Mouse (Mus musculus) myocyte (in vitro differentiated cells): ENCODE measurements around the gene Kcnk7. TPM values are rescaled to one million over a fixed set of nuclear protein-coding genes. Genes with fewer than 3 reads are reported as not detected.

Experiments used
- H3K27me3 ChIP-seq: one replicate; pipeline ENCODE4 v1.6.1; 2011; ENCODE audit not compliant: control insufficient read depth, insufficient read depth, insufficient read length
- H3K36me3 ChIP-seq: one replicate; pipeline ENCODE4 v1.6.1; 2011; ENCODE audit not compliant: control insufficient read depth, insufficient read depth
- H3K4me2 ChIP-seq: one replicate; pipeline ENCODE4 v1.6.1; 2011; ENCODE audit warnings: low read depth, control low read depth
- H3K4me3 ChIP-seq: one replicate; pipeline ENCODE4 v1.5.1; 2011; ENCODE audit warnings: mild to moderate bottlenecking, control low read depth, moderate library complexity
- H3K79me2 ChIP-seq: one replicate; pipeline ENCODE4 v1.6.1; 2011; ENCODE audit not compliant: control insufficient read depth, insufficient read depth
- H3ac ChIP-seq: one replicate; pipeline ENCODE4 v1.6.1; 2011; ENCODE audit not compliant: control insufficient read depth, insufficient read length
- CEBPB ChIP-seq: IDR thresholded peaks from 2 replicates; pipeline ENCODE4 v1.6.1; 2011; ENCODE audit warnings: mild to moderate bottlenecking, moderate library complexity; ENCODE audit not compliant: poor library complexity, insufficient read depth, severe bottlenecking
- E2F4 ChIP-seq: IDR thresholded peaks from one replicate; pipeline ENCODE4 v1.6.1; 2011; ENCODE audit warnings: mild to moderate bottlenecking, control low read depth, moderate library complexity; ENCODE audit not compliant: insufficient read depth
- MAX ChIP-seq: IDR thresholded peaks from one replicate; pipeline ENCODE4 v1.6.1; 2011; ENCODE audit warnings: low read depth, mild to moderate bottlenecking, control low read depth
- MYOD1 ChIP-seq, 3 experiments: IDR thresholded peaks; one replicate each; pipeline ENCODE4 v1.6.1; 2011; ENCODE audit warnings: control low read depth in 2 of 3, low read depth in 2 of 3, mild to moderate bottlenecking in 2 of 3, moderate library complexity in 1 of 3; ENCODE audit not compliant: insufficient read length in 2 of 3, control insufficient read depth in 1 of 3
- MYOG ChIP-seq, 3 experiments: IDR thresholded peaks; one replicate each; pipeline ENCODE4 v1.6.1; 2011; ENCODE audit warnings: control low read depth in 2 of 3, low read depth in 2 of 3, mild to moderate bottlenecking in 2 of 3; ENCODE audit not compliant: insufficient read length in 2 of 3, control insufficient read depth in 1 of 3, insufficient read depth in 1 of 3
- POLR2A ChIP-seq: IDR thresholded peaks from one replicate; pipeline ENCODE4 v1.6.1; 2011; ENCODE audit warnings: low read depth, mild to moderate bottlenecking, control low read depth, moderate library complexity; ENCODE audit not compliant: insufficient read length
- POLR2AphosphoS2 ChIP-seq: IDR thresholded peaks from one replicate; pipeline ENCODE4 v1.6.1; 2011; ENCODE audit warnings: low read depth, control low read depth; ENCODE audit not compliant: insufficient read length
- REST ChIP-seq: IDR thresholded peaks from one replicate; pipeline ENCODE4 v1.6.1; 2011; ENCODE audit warnings: mild to moderate bottlenecking, control low read depth, moderate library complexity; ENCODE audit not compliant: insufficient read depth, insufficient read length
- SRF ChIP-seq: IDR thresholded peaks from one replicate; pipeline ENCODE4 v1.6.1; 2011; ENCODE audit warnings: low read depth; ENCODE audit not compliant: control insufficient read depth, insufficient read length
- TCF12 ChIP-seq: IDR thresholded peaks from one replicate; pipeline ENCODE4 v1.6.1; 2011; ENCODE audit warnings: mild to moderate bottlenecking, control low read depth; ENCODE audit not compliant: poor library complexity, insufficient read depth, severe bottlenecking
- TCF3 ChIP-seq: IDR thresholded peaks from one replicate; pipeline ENCODE4 v1.6.1; 2011; ENCODE audit warnings: low read depth, control low read depth; ENCODE audit not compliant: insufficient read length
- USF1 ChIP-seq: IDR thresholded peaks from one replicate; pipeline ENCODE4 v1.6.1; 2011; ENCODE audit warnings: low read depth, mild to moderate bottlenecking, control low read depth, moderate library complexity
- polyA plus RNA-seq: library from polyadenylated mRNA; unstranded; fragments of >200 nt; fragmentation: generic; extraction: Trizol; gene quantifications from one replicate; pipeline ENCODE4 v1.2.1, GENCODE M21; 2012; ENCODE audit warnings: missing spikeins

The Kcnk7 gene
- polyA plus RNA-seq, 1 experiment, result 0.12 TPM

DNA sequence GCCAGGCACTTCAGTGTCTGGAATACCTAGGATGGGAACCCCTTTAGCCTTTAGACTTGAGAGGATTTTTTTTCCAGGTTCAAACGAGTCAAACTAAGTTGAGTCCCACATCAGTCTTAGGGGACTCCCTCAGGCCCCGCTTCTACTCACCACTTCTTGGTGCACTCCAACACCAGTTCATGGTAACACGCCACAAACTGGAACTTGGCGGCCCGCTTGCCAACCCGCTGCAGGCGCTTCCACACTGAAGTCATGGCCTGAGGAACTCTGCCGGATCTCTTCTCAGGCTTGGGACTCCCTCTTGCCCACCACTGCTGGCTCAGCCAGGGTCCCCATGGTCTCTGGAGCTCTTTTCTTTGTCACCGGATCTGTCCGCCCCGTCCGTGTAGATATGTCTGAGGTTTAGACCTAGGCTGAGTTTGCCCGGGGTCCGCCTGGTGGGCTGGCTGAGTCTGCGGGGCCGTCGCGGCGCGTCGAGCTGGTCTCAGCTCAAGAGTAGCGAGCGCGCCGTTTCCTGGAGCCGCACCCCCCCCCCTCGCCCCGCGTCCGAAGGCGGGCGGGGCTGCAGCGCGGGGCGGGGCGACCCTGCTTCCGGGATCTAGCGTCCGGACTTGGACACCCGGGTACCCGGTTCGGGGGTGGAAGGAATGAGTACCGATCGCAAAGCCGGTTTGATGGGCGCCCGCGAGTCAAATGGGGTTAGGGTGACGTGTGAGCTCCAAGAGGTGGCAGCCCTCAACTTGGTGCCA, 21.8 kb downstream of the Kcnk7 start, which contains the start of gene Ehbp1l1:
Gene Ehbp1l1 (minus strand): TSS at position 551 of the 749 bp plus-strand sequence.
- H3K27me3 ChIP-seq, result no peaks in the 10 kb centered on the region
- H3K36me3 ChIP-seq, result peaks cover 26% of the 10 kb centered on the region
- H3ac ChIP-seq, result peak within 1 kb of the TSS; percentile 15
- H3K4me3 ChIP-seq, result peak within 1 kb of the TSS; percentile 93
- peak within 1 kb of the TSS; percentile 100 for H3K4me2 ChIP-seq
- no peak for TF ChIP-seq SRF
- TF ChIP-seq MYOD1 (IDR thresholded peaks at IDR 0.05; ENCODE audit: control insufficient read depth in 1 of 3, insufficient read length in 2 of 3, low read depth in 2 of 3), result peak in 1 of 3 experiments; percentile 4
- peak; percentile 83 for TF ChIP-seq POLR2A
- peak; percentile 71 for TF ChIP-seq POLR2AphosphoS2
- TF ChIP-seq MAX, result no peak
- peaks cover 67% of the 10 kb centered on the region for H3K79me2 ChIP-seq

DNA sequence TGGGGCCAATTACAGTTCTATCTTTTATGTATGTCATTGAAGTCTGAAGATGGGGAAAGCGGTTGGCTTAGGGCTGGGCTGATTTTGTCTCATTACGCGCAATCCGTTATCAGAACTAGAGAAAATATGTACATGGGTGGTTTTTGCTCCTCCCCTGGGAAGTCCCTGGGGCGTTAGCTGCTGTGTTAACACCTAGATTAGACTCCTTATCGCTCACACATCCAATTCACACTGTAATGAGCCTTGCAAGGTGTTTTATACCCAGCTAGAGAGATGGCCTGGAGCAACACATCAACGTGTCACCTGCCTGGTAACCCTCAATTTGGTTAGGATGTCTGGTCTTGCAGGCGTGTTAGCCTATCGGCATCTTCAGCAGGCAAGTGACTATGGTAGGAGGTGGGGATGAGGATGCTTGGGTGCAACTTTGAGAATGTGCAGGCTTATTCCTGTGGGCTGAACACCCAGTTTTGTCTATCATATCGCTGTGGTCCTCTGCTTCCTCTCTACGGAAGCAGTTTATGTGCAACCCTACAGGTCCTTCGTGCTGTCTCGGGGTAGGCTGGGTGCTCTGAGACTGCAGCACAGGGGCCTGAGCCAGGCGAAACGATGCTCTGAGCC, 22.9 kb downstream of the Kcnk7 start:
- TF ChIP-seq POLR2AphosphoS2, result peak; percentile 11
- TF ChIP-seq POLR2A, result no peak
- Histone ChIP-seq H3ac (no peak overlapping the region), H3K27me3 (no peaks in the 10 kb centered on the region), H3K36me3 (peaks cover 19% of the 10 kb centered on the region), H3K79me2 (peaks cover 73% of the 10 kb centered on the region), H3K4me2 (peak overlapping the region; percentile 97), H3K4me3 (peak overlapping the region; percentile 93)

DNA sequence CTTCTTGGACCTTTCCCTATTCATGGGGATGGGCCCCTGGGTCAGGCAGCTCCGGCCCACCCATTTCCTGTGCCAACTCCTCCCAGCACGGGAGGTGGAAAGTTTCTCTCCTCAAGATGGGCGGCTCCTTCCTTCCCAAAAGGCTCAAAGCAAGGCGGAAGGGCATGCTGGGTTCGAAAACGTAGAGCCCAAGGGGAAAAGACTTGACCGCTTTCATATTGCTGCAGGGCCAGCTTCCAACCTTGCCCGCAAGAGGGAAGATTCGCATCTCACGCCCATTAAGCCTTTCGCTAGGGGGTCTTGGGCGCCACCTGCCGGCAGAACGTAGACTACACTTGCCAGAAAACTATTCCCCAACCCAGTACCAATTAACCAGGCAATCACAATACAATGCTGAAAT, 23.5 kb downstream of the Kcnk7 start:
- peak overlapping the region; percentile 63 for H3ac ChIP-seq
- peaks cover 14% of the 10 kb centered on the region for H3K36me3 ChIP-seq
- H3K79me2 ChIP-seq, result peaks cover 67% of the 10 kb centered on the region
- no peaks in the 10 kb centered on the region for H3K27me3 ChIP-seq
- peak overlapping the region; percentile 93 for H3K4me3 ChIP-seq
- no peak for TF ChIP-seq MYOD1 (IDR thresholded peaks at IDR 0.05; ENCODE audit: control insufficient read depth in 1 of 3, insufficient read length in 2 of 3, low read depth in 2 of 3)
- peak; percentile 11 for TF ChIP-seq POLR2AphosphoS2
- H3K4me2 ChIP-seq, result peak overlapping the region; percentile 97

DNA sequence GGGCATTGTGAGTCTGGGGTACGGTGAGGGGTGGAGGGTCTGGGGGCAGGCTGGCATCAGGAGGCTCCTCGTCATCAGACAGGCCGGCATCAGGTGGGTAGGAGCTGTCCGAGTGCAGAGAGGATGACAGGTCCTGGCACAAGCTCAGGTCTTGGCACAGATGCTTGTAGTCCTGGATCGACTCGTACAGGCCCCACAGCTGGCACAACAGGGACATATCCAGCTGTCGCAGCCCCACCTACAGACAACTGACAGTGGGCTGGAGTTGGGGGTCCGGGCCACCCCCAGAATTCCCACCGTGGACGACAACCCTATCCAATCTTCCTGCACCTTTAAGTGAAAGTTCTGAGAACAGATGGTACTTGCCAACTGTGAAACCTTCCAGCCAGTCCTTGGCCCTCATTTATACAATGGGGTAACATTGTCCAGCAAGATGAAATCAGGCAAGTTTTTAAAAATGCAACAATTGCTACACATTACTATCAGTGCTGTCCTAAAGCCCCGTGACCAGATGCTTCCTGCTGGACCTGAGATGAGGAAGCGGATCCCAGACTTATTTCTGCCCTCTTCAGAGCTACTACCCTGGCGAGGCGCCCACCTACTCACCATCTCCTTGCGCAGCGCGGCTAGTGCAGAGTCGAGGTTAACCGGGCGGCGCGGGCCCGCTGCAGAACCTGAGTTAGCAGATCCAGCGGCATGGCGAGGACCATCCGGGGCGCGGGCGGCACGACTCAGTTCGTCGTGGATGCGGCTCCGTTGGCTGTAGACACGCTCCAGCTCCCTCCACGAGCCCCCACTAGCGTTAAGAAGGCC, 24.7 kb downstream of the Kcnk7 start:
- Histone ChIP-seq H3K36me3 (peaks cover 3% of the 10 kb centered on the region), H3ac (peak overlapping the region; percentile 63), H3K4me2 (peak overlapping the region; percentile 97), H3K4me3 (peak overlapping the region; percentile 93), H3K27me3 (no peaks in the 10 kb centered on the region), H3K79me2 (peaks cover 55% of the 10 kb centered on the region)
- TF ChIP-seq MYOG (IDR thresholded peaks at IDR 0.05; ENCODE audit: control insufficient read depth in 1 of 3, insufficient read depth in 1 of 3, insufficient read length in 2 of 3, low read depth in 2 of 3), result peak in 2 of 3 experiments; percentile 14 to 48
- no peak for TF ChIP-seq E2F4
- TF ChIP-seq USF1, result no peak
- peak in 1 of 3 experiments; percentile 32 for TF ChIP-seq MYOD1 (IDR thresholded peaks at IDR 0.05; ENCODE audit: control insufficient read depth in 1 of 3, insufficient read length in 2 of 3, low read depth in 2 of 3)
- TF ChIP-seq MAX, result no peak
- TF ChIP-seq TCF12, result no peak
- TF ChIP-seq CEBPB, result no peak
- no peak for TF ChIP-seq POLR2A
- TF ChIP-seq POLR2AphosphoS2, result peak; percentile 87
- TF ChIP-seq TCF3, result no peak
- no peak for TF ChIP-seq SRF
- no peak for TF ChIP-seq REST

DNA sequence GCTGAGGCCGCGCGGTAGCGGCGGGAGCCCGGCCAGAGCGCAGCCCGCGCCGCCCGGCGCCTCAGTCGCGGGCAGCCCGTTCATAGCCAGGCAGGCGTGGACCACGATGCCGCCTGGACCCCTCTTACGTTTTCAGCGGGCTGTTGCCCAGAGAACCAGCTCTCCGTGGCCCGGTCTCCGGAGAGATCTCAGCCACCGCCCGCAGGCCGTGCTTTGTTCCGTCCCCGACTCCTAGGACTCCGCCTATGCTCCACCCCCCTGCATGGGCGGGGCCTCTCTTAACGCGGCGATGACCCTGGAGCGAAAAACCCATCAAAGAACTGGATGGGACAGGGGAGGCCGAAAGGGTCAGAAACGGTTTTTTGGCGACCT, 25.3 kb downstream of the Kcnk7 start, which contains the start of gene Fam89b:
Gene Fam89b (minus strand): TSS at position 210 of the 372 bp plus-strand sequence.
- peaks cover 50% of the 10 kb centered on the region for H3K79me2 ChIP-seq
- H3ac ChIP-seq, result peak within 1 kb of the TSS; percentile 63
- peak within 1 kb of the TSS; percentile 93 for H3K4me3 ChIP-seq
- no peaks in the 10 kb centered on the region for H3K36me3 ChIP-seq
- peak within 1 kb of the TSS; percentile 97 for H3K4me2 ChIP-seq
- no peaks in the 10 kb centered on the region for H3K27me3 ChIP-seq
- TF ChIP-seq REST (no peak), USF1 (no peak), POLR2A (peak; percentile 90), TCF12 (no peak), E2F4 (no peak), POLR2AphosphoS2 (peak; percentile 84)
